Mouse (Mus musculus) cerebellum, adult 8-10 months (tissue): ENCODE results near the gene Gm20388.

Source experiments
- DNase-seq: peaks from one replicate; pipeline ENCODE4 v3.0.0; 2022

Gm20388 gene

GRCm38 (mm10) chr8:122474951-122475560, 2564.4 kb downstream of the Gm20388 start:
- peak; percentile 47 for DNase-seq

GRCm38 (mm10) chr8:122475580-122476320, 2565.1 kb downstream of the Gm20388 start, which contains the start of the genes Rnf166 and Ctu2:
TSS of gene Rnf166 (minus strand) at chr8:122476064.
TSS of gene Ctu2 (plus strand) at chr8:122476143.
- peak; percentile 90 for DNase-seq

GRCm38 (mm10) chr8:122482448-122482847, 2571.8 kb downstream of the Gm20388 start:
- DNase-seq, result no peak

GRCm38 (mm10) chr8:122483877-122484276, 2573.2 kb downstream of the Gm20388 start:
- no peak for DNase-seq

- no peak for DNase-seq
Observed at GRCm38 (mm10) chr8:122484831-122485230, 2574.2 kb downstream of the Gm20388 start.

GRCm38 (mm10) chr8:122488387-122488786, 2577.7 kb downstream of the Gm20388 start:
- DNase-seq, result no peak

- DNase-seq, result no peak
Observed at GRCm38 (mm10) chr8:122497016-122497734, 2586.5 kb downstream of the Gm20388 start.

- no peak for DNase-seq
Observed at GRCm38 (mm10) chr8:122497912-122498311, 2587.3 kb downstream of the Gm20388 start.

- DNase-seq, result peak; percentile 80
Observed at GRCm38 (mm10) chr8:122500856-122501255, 2590.2 kb downstream of the Gm20388 start.

- DNase-seq, result no peak
Observed at GRCm38 (mm10) chr8:122511552-122511951, 2600.9 kb downstream of the Gm20388 start.

GRCm38 (mm10) chr8:122512392-122512791, 2601.8 kb downstream of the Gm20388 start:
- no peak for DNase-seq

- DNase-seq, result no peak
Observed at GRCm38 (mm10) chr8:122515699-122516098, 2605.1 kb downstream of the Gm20388 start.

- no peak for DNase-seq
Observed at GRCm38 (mm10) chr8:122517541-122518190, 2607.0 kb downstream of the Gm20388 start.

GRCm38 (mm10) chr8:122520611-122521010, 2610.0 kb downstream of the Gm20388 start:
- no peak for DNase-seq

GRCm38 (mm10) chr8:122522796-122523651, 2612.4 kb downstream of the Gm20388 start:
- no peak for DNase-seq

GRCm38 (mm10) chr8:122523652-122524360, 2613.2 kb downstream of the Gm20388 start:
- peak; percentile 32 for DNase-seq

- no peak for DNase-seq
Observed at GRCm38 (mm10) chr8:122524506-122524905, 2613.9 kb downstream of the Gm20388 start.

GRCm38 (mm10) chr8:122525004-122525403, 2614.4 kb downstream of the Gm20388 start:
- DNase-seq, result no peak

GRCm38 (mm10) chr8:122526084-122526483, 2615.4 kb downstream of the Gm20388 start:
- no peak for DNase-seq

GRCm38 (mm10) chr8:122526526-122527170, 2616.0 kb downstream of the Gm20388 start:
- DNase-seq, result no peak

GRCm38 (mm10) chr8:122527937-122528336, 2617.3 kb downstream of the Gm20388 start:
- DNase-seq, result no peak
